Mouse (Mus musculus): ENCODE measurements around the gene Itm2b. TPM values are rescaled to one million over a fixed set of nuclear protein-coding genes. Genes with fewer than 3 reads are reported as not detected.

The Itm2b gene
- polyA plus RNA-seq, 1 experiment from 2014 or later = 968 TPM

DNA sequence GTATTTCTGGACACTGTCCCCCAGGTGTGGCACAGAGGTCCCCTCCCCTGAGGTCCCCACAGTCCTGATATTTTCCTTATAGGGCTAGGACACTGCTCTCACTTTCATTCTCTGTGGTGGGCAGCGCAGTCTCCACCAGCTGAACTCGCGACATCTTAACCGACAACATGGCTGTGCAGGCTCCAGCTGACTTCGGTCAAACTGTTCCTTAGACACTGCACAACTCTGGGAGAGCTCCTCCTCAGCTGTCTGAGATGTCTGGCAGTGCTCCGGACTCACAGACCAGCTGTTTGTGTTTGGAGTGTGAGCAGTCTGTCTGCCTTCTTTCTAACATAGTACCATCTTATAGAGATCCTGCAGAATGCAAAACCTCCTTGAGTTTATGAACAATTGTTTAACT is 8.2 kb downstream of the Itm2b start:
- peak; percentile 29 for DNase-seq (ENCODE audit: low spot score)
- H3K4me1 ChIP-seq (ENCODE audit: control insufficient read depth, insufficient read depth, low read length) = no peaks in the 10 kb centered on the region
- no peak overlapping the region for H3K4me3 ChIP-seq (ENCODE audit: low read depth, low read length)
- H3K27me3 ChIP-seq (replicated peaks; ENCODE audit: control insufficient read depth, insufficient read depth, low read length) = no peaks in the 10 kb centered on the region
- no peak overlapping the region for H3K27ac ChIP-seq (replicated peaks; ENCODE audit: low read depth, low read length)
- H3K4me2 ChIP-seq (ENCODE audit: low read depth, low read length) = no peak overlapping the region
- no peaks in the 10 kb centered on the region for H3K9me3 ChIP-seq (ENCODE audit: control insufficient read depth, low read length)
- peaks cover 26% of the 10 kb centered on the region for H3K36me3 ChIP-seq (ENCODE audit: control insufficient read depth, insufficient read depth, low read length)
- no peak overlapping the region for H3K9ac ChIP-seq (ENCODE audit: low read depth, low read length)
- 70% methylated on average over 6 of the region's 6 CpGs for WGBS
- no peak for ATAC-seq (ENCODE audit: low read depth)

GRCm38 (mm10) chr14:73375903-73376302 is 9.2 kb downstream of the Itm2b start:
- H3K4me3 ChIP-seq (ENCODE audit: low read depth, low read length) = no peak overlapping the region
- peaks cover 26% of the 10 kb centered on the region for H3K36me3 ChIP-seq (ENCODE audit: control insufficient read depth, insufficient read depth, low read length)
- DNase-seq (ENCODE audit: low spot score) (no peak), ATAC-seq (ENCODE audit: low read depth) (0 out of 2 replicates have a peak, but pooled peaks have one; percentile 30)
- WGBS = 79% methylated on average over 7 of the region's 8 CpGs
- H3K4me1 ChIP-seq (ENCODE audit: control insufficient read depth, insufficient read depth, low read length) = no peaks in the 10 kb centered on the region
- no peaks in the 10 kb centered on the region for H3K9me3 ChIP-seq (ENCODE audit: control insufficient read depth, low read length)
- no peak overlapping the region for H3K27ac ChIP-seq (replicated peaks; ENCODE audit: low read depth, low read length)
- no peak overlapping the region for H3K4me2 ChIP-seq (ENCODE audit: low read depth, low read length)
- H3K9ac ChIP-seq (ENCODE audit: low read depth, low read length) = no peak overlapping the region
- no peaks in the 10 kb centered on the region for H3K27me3 ChIP-seq (replicated peaks; ENCODE audit: control insufficient read depth, insufficient read depth, low read length)

- Histone ChIP-seq H3K27me3 (replicated peaks; ENCODE audit: control insufficient read depth, insufficient read depth, low read length) (no peaks in the 10 kb centered on the region), H3K9me3 (ENCODE audit: control insufficient read depth, low read length) (no peaks in the 10 kb centered on the region), H3K9ac (ENCODE audit: low read depth, low read length) (no peak overlapping the region), H3K27ac (replicated peaks; ENCODE audit: low read depth, low read length) (no peak overlapping the region), H3K4me3 (ENCODE audit: low read depth, low read length) (no peak overlapping the region), H3K36me3 (ENCODE audit: control insufficient read depth, insufficient read depth, low read length) (peaks cover 26% of the 10 kb centered on the region), H3K4me2 (ENCODE audit: low read depth, low read length) (no peak overlapping the region), H3K4me1 (ENCODE audit: control insufficient read depth, insufficient read depth, low read length) (no peaks in the 10 kb centered on the region)
- WGBS = 82% methylated on average over 8 of the region's 8 CpGs
- ATAC-seq (ENCODE audit: low read depth) (no peak), DNase-seq (ENCODE audit: low spot score) (no peak)
These were observed 9.6 kb downstream of the Itm2b start for GRCm38 (mm10) chr14:73375445-73375844.

DNA sequence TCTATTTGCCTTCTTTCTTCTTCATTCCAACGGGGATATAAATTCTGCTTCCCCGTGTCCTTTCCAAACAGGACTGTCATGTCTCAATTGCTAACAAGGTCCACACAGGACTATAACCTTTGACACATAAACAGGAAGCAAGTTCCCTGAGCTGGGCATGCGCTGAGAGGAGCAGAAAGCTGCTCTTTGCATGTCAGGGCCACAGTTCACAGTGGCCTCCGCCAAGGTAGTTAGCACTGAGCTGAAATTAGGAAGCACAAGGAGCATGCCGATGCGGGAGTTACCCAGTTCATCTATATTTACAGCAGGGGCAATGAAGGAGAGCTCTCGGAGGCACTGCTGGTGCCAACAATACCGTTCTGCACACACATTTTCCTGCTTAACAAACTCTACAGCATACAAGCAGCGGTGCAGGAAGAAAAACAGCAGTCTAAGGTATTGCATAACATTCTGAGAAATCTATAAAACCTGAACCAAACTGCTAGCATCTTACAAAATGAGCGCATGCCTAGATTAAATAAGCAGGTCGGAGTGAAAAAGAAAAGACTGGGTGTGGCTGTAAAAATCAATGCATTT is 10.7 kb downstream of the Itm2b start:
- no peak overlapping the region for H3K4me2 ChIP-seq (ENCODE audit: low read depth, low read length)
- no peak for ATAC-seq (ENCODE audit: low read depth)
- DNase-seq (ENCODE audit: low spot score) = no peak
- H3K27ac ChIP-seq (replicated peaks; ENCODE audit: low read depth, low read length) = no peak overlapping the region
- 47% methylated on average over 11 of the region's 11 CpGs for WGBS
- H3K27me3 ChIP-seq (replicated peaks; ENCODE audit: control insufficient read depth, insufficient read depth, low read length) = no peaks in the 10 kb centered on the region
- H3K4me3 ChIP-seq (ENCODE audit: low read depth, low read length) = no peak overlapping the region
- H3K36me3 ChIP-seq (ENCODE audit: control insufficient read depth, insufficient read depth, low read length) = peaks cover 33% of the 10 kb centered on the region
- H3K9me3 ChIP-seq (ENCODE audit: control insufficient read depth, low read length) = no peaks in the 10 kb centered on the region
- H3K9ac ChIP-seq (ENCODE audit: low read depth, low read length) = no peak overlapping the region
- H3K4me1 ChIP-seq (ENCODE audit: control insufficient read depth, insufficient read depth, low read length) = no peaks in the 10 kb centered on the region

- H3K4me1 ChIP-seq (ENCODE audit: control insufficient read depth, insufficient read depth, low read length) = no peaks in the 10 kb centered on the region
- H3K4me2 ChIP-seq (ENCODE audit: low read depth, low read length) = no peak overlapping the region
- no peak overlapping the region for H3K4me3 ChIP-seq (ENCODE audit: low read depth, low read length)
- H3K27ac ChIP-seq (replicated peaks; ENCODE audit: low read depth, low read length) = no peak overlapping the region
- no peaks in the 10 kb centered on the region for H3K9me3 ChIP-seq (ENCODE audit: control insufficient read depth, low read length)
- ATAC-seq (ENCODE audit: low read depth) (no peak), DNase-seq (ENCODE audit: low spot score) (no peak)
- no peak overlapping the region for H3K9ac ChIP-seq (ENCODE audit: low read depth, low read length)
- peaks cover 33% of the 10 kb centered on the region for H3K36me3 ChIP-seq (ENCODE audit: control insufficient read depth, insufficient read depth, low read length)
- no peaks in the 10 kb centered on the region for H3K27me3 ChIP-seq (replicated peaks; ENCODE audit: control insufficient read depth, insufficient read depth, low read length)
- 76% methylated on average over 8 of the region's 8 CpGs for whole genome bisulfite sequencing
These were observed 11.5 kb downstream of the Itm2b start for GRCm38 (mm10) chr14:73373606-73374005.

DNA sequence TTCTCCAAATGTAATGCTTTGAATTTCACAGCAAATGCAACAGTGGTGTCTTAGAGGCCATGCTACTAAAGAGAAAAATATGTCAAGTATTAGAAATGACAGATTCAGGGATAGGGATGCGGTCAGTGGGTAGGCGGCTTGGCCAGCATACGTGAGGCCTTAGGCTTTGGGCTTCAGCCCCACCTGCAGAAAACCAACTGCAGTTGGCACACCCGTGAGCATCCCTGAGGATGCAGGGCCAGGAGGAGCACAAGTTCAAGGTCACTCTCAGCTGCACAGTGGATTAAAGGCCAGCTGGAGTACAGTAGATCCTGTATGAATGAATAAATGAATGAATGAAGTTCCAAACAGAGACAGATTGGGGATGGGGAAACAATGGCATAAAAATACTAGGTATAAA is 12.1 kb downstream of the Itm2b start:
- no peak for DNase-seq (ENCODE audit: low spot score)
- no peak for ATAC-seq (ENCODE audit: low read depth)
- H3K27ac ChIP-seq (replicated peaks; ENCODE audit: low read depth, low read length) = no peak overlapping the region
- no peak overlapping the region for H3K9ac ChIP-seq (ENCODE audit: low read depth, low read length)
- no peaks in the 10 kb centered on the region for H3K9me3 ChIP-seq (ENCODE audit: control insufficient read depth, low read length)
- H3K4me2 ChIP-seq (ENCODE audit: low read depth, low read length) = no peak overlapping the region
- H3K27me3 ChIP-seq (replicated peaks; ENCODE audit: control insufficient read depth, insufficient read depth, low read length) = no peaks in the 10 kb centered on the region
- WGBS = 81% methylated on average over 4 of the region's 4 CpGs
- no peaks in the 10 kb centered on the region for H3K4me1 ChIP-seq (ENCODE audit: control insufficient read depth, insufficient read depth, low read length)
- H3K4me3 ChIP-seq (ENCODE audit: low read depth, low read length) = no peak overlapping the region
- peaks cover 33% of the 10 kb centered on the region for H3K36me3 ChIP-seq (ENCODE audit: control insufficient read depth, insufficient read depth, low read length)

DNA sequence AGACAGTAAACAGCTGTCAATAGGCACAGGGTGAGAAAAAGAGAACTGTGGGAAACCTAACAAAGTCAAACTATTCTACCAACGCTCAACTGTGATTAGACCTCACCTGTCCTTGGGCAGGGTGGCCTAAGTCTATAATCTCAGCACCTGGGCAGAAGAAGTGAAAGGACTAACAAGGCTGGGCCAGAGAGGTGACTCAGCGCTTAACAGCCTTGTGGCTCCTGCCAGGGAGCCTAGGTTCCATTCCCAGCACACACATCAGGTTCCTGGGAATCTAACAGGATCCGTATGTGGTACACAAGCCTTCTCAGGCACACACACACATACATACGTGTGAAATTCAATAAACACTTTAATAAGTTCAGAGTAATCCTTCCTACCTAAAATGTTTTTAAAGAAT is 13.5 kb downstream of the Itm2b start:
- Histone ChIP-seq H3K9me3 (ENCODE audit: control insufficient read depth, low read length) (no peaks in the 10 kb centered on the region), H3K4me1 (ENCODE audit: control insufficient read depth, insufficient read depth, low read length) (no peaks in the 10 kb centered on the region), H3K36me3 (ENCODE audit: control insufficient read depth, insufficient read depth, low read length) (peaks cover 44% of the 10 kb centered on the region), H3K4me2 (ENCODE audit: low read depth, low read length) (no peak overlapping the region), H3K4me3 (ENCODE audit: low read depth, low read length) (no peak overlapping the region), H3K27ac (replicated peaks; ENCODE audit: low read depth, low read length) (peak overlapping the region; percentile 19; the same call in 1 of the 2 replicates), H3K27me3 (replicated peaks; ENCODE audit: control insufficient read depth, insufficient read depth, low read length) (no peaks in the 10 kb centered on the region), H3K9ac (ENCODE audit: low read depth, low read length) (no peak overlapping the region)
- WGBS = 89% methylated on average over 4 of the region's 4 CpGs
- DNase-seq (ENCODE audit: low spot score) = no peak
- no peak for ATAC-seq (ENCODE audit: low read depth)

DNA sequence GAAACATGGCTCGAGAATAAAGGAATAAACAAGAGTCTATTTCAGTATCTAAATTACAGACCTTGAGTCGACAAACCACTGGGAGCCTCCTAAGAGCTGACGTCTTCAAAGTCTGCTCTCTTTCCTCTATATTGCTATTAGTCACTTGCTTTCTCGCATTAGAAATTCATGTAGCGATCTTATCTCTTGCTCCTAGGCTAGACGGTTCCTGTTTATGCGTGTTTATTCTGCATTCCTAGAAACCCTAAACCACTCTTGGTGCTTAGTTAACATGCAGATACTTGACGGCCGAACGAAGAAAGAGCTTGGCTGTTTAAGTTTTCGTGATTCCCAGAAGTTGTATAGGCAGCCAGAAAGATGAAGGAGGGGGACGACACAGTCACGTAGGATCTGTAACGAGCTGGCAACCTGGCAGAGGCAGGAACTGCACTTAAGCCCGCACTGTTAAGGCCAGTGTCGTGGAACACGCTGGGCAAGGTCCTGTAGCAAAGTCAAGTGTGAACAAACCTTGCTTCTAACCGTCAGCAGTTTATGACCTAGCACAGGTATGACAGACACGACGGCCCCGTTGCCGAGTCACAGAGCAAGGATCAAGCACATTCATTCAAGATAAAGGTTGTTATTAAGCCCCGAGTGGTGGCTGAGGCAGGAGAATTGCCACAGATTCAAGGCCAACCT is 14.3 kb downstream of the Itm2b start:
- DNase-seq (ENCODE audit: low spot score) = peak; percentile 70
- H3K9ac ChIP-seq (ENCODE audit: low read depth, low read length) = no peak overlapping the region
- H3K4me3 ChIP-seq (ENCODE audit: low read depth, low read length) = no peak overlapping the region
- peak; percentile 23; the same call in 1 of the 2 replicates for ATAC-seq (ENCODE audit: low read depth)
- no peaks in the 10 kb centered on the region for H3K9me3 ChIP-seq (ENCODE audit: control insufficient read depth, low read length)
- no peaks in the 10 kb centered on the region for H3K4me1 ChIP-seq (ENCODE audit: control insufficient read depth, insufficient read depth, low read length)
- no peaks in the 10 kb centered on the region for H3K27me3 ChIP-seq (replicated peaks; ENCODE audit: control insufficient read depth, insufficient read depth, low read length)
- H3K36me3 ChIP-seq (ENCODE audit: control insufficient read depth, insufficient read depth, low read length) = peaks cover 50% of the 10 kb centered on the region
- 81% methylated on average over 23 of the region's 23 CpGs for WGBS
- no peak overlapping the region for H3K4me2 ChIP-seq (ENCODE audit: low read depth, low read length)
- H3K27ac ChIP-seq (replicated peaks; ENCODE audit: low read depth, low read length) = peak overlapping the region; percentile 22

All from embryonic facial prominence, embryonic 14.5 days (tissue).